Comparison of ENCODE assay signal across 18 mouse cellular contexts in the genomic region with DNA sequence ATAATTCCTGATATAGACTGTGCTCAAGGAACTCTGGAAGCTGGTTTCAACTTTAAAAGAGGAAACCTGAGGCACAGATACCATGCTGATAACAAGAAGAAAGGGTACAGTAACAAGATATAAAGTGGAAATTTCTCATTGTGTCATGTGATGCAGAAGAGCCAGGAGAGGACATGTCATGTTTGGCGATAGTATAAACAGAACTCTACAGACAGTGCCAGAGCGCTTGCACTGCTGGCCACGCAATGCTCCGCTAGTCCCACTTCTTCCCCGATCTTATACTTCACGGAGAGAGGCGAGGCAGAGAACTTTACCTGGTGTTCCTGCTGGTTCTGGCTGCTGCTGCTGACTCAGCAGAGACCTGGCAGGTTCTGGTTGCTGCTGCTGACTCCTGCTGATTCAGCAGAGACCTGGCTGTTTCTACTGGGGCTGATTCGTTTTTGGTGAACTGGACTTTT. TPM values are rescaled to one million over a fixed set of nuclear protein-coding genes. Genes with fewer than 3 reads are reported as not detected.
DNase-seq lines count a peak whose midpoint lies in the region; ATAC-seq and TF ChIP-seq lines count a peak whose summit lies in the region.
"Had no signal": no experiment of that assay in that cellular context is flagged by ENCODE, and none has a peak within 500 bp of the region (broad histone marks: within the 10 kb centered on the region; RNA-seq: fewer than 3 reads in every experiment).

No protein-coding gene starts in this region.

- H3K27me3 ChIP-seq in liver, adult 2 months (ENCODE audit: control insufficient read depth, insufficient read depth, low read length): no peaks in the 10 kb centered on the region
- no peaks in the 10 kb centered on the region for H3K27me3 ChIP-seq in liver, postnatal 0 days (ENCODE audit: insufficient read depth, low read length)
- no peaks in the 10 kb centered on the region for H3K27me3 ChIP-seq in intestine, postnatal 0 days (replicated peaks; ENCODE audit: control insufficient read depth, insufficient read depth, low read length)
- no peaks in the 10 kb centered on the region for H3K27me3 ChIP-seq in forebrain, embryonic 11.5 days (ENCODE audit: control insufficient read depth, insufficient read depth, low read length)
- H3K27me3 ChIP-seq: heart, embryonic 12.5 days; midbrain, embryonic 13.5 days had no signal

- no peak overlapping the region for H3K4me2 ChIP-seq in liver, postnatal 0 days (ENCODE audit: low read depth, low read length)
- H3K4me2 ChIP-seq in intestine, postnatal 0 days (replicated peaks; ENCODE audit: low read depth): peak overlapping the region; percentile 41
- H3K4me2 ChIP-seq in forebrain, embryonic 11.5 days (ENCODE audit: low read depth, low read length, severe bottlenecking): no peak overlapping the region
- H3K4me2 ChIP-seq: heart, embryonic 12.5 days; midbrain, embryonic 13.5 days had no signal

- WGBS in liver, adult 2 months: 12% methylated on average over 8 of the region's 8 CpGs
- 78% methylated on average over 8 of the region's 8 CpGs for WGBS in liver, postnatal 0 days (ENCODE audit: insufficient replicate concordance)
- WGBS in intestine, postnatal 0 days: 43% methylated on average over 8 of the region's 8 CpGs
- 95% methylated on average over 8 of the region's 8 CpGs for WGBS in forebrain, embryonic 11.5 days

- no peak for TF ChIP-seq EP300 in liver, postnatal 0 days (IDR thresholded peaks at IDR 0.05; ENCODE audit: low read depth)

- no peak for TF ChIP-seq CTCF in liver, adult 2 months (IDR thresholded peaks at IDR 0.05; ENCODE audit: low read depth, low read length)
- no peak for TF ChIP-seq CTCF in liver, postnatal 0 days (IDR thresholded peaks at IDR 0.05; ENCODE audit: low read depth)
- no peak for TF ChIP-seq CTCF in intestine, postnatal 0 days (IDR thresholded peaks at IDR 0.05; ENCODE audit: low read depth)

- ATAC-seq in liver, postnatal 0 days: no peak
- 0 out of 2 replicates have a peak, but pooled peaks have one; percentile 28 for ATAC-seq in intestine, postnatal 0 days
- ATAC-seq in forebrain, embryonic 11.5 days (replicated peaks; ENCODE audit: low FRiP score): no peak
- no peak for ATAC-seq in erythroid progenitor cell, adult 5-6 weeks (replicated peaks; ENCODE audit: low FRiP score, poor library complexity, severe bottlenecking)
- ATAC-seq: forebrain, postnatal 0 days; midbrain, embryonic 13.5 days had no signal

- peaks cover 21% of the 10 kb centered on the region for H3K4me1 ChIP-seq in liver, adult 2 months (ENCODE audit: control insufficient read depth, insufficient read depth, low read length)
- peaks cover 4% of the 10 kb centered on the region; the same call in 1 of the 2 replicates for H3K4me1 ChIP-seq in liver, postnatal 0 days (ENCODE audit: insufficient read depth)
- 0 out of 2 replicates have a peak, but pooled peaks cover 3% of the 10 kb centered on the region for H3K4me1 ChIP-seq in intestine, postnatal 0 days (replicated peaks; ENCODE audit: control insufficient read depth, insufficient read depth, low read length)
- H3K4me1 ChIP-seq in forebrain, embryonic 11.5 days (replicated peaks; ENCODE audit: control insufficient read depth, insufficient read depth, low read length): no peaks in the 10 kb centered on the region

- no peaks in the 10 kb centered on the region for H3K36me3 ChIP-seq in liver, adult 2 months (ENCODE audit: control insufficient read depth, insufficient read depth, low read length)
- H3K36me3 ChIP-seq in liver, postnatal 0 days (replicated peaks; ENCODE audit: insufficient read depth, low read length): no peaks in the 10 kb centered on the region
- no peaks in the 10 kb centered on the region for H3K36me3 ChIP-seq in intestine, postnatal 0 days (ENCODE audit: control insufficient read depth, insufficient read depth)
- H3K36me3 ChIP-seq in forebrain, embryonic 11.5 days (ENCODE audit: control insufficient read depth, insufficient read depth, low read length): no peaks in the 10 kb centered on the region
- H3K36me3 ChIP-seq: heart, embryonic 12.5 days; midbrain, embryonic 13.5 days had no signal

- no peak overlapping the region for H3K4me3 ChIP-seq in liver, adult 2 months (ENCODE audit: insufficient read depth, low read depth, low read length)
- no peak overlapping the region for H3K4me3 ChIP-seq in liver, postnatal 0 days (ENCODE audit: low read depth, low read length)
- H3K4me3 ChIP-seq in intestine, postnatal 0 days (ENCODE audit: low read depth, low read length): no peak overlapping the region
- H3K4me3 ChIP-seq in forebrain, embryonic 11.5 days (ENCODE audit: low read depth, low read length): no peak overlapping the region
- H3K4me3 ChIP-seq: heart, embryonic 12.5 days; midbrain, embryonic 13.5 days had no signal

- H3K9me3 ChIP-seq in liver, postnatal 0 days (ENCODE audit: low read length): no peaks in the 10 kb centered on the region
- no peaks in the 10 kb centered on the region for H3K9me3 ChIP-seq in intestine, postnatal 0 days (ENCODE audit: control insufficient read depth)
- H3K9me3 ChIP-seq in forebrain, embryonic 11.5 days (ENCODE audit: control insufficient read depth, low read length): no peaks in the 10 kb centered on the region
- H3K9me3 ChIP-seq: heart, embryonic 12.5 days; midbrain, embryonic 13.5 days had no signal

- H3K9ac ChIP-seq in liver, adult 2 months (ENCODE audit: low read depth, low read length): no peak overlapping the region
- no peak overlapping the region for H3K9ac ChIP-seq in liver, postnatal 0 days (replicated peaks)
- no peak overlapping the region for H3K9ac ChIP-seq in intestine, postnatal 0 days (ENCODE audit: low read depth, low read length)
- no peak overlapping the region for H3K9ac ChIP-seq in forebrain, embryonic 11.5 days (ENCODE audit: low read length)
- H3K9ac ChIP-seq: forebrain, postnatal 0 days; heart, embryonic 12.5 days; liver, embryonic 14.5 days; midbrain, embryonic 13.5 days had no signal

- DNase-seq in cerebellum, adult 18-20 months: peak; percentile 38
- DNase-seq in cerebellum, adult 11-12 months: no peak
- peak; percentile 81 for DNase-seq in liver, adult 2 months (ENCODE audit: extremely low read depth, low read depth, low spot score)
- DNase-seq in liver, postnatal 0 days: no peak
- DNase-seq in Muller cell, postnatal 12 days (ENCODE audit: inconsistent ontology term): no peak
- DNase-seq in forebrain, embryonic 11.5 days (ENCODE audit: low spot score): no peak
- DNase-seq: forebrain, postnatal 0 days; gastrocnemius, postnatal 14 days; heart, postnatal 4 days; lung, postnatal 36 days; thymus, adult 2 months had no signal

- H3K79me2 ChIP-seq in liver, adult 2 months (ENCODE audit: control insufficient read depth, insufficient read depth, low read length): peaks cover 29% of the 10 kb centered on the region

- no peak overlapping the region for H3K27ac ChIP-seq in liver, adult 2 months (replicated peaks; ENCODE audit: insufficient read depth, low read depth, low read length)
- H3K27ac ChIP-seq in liver, postnatal 0 days (ENCODE audit: low read depth): no peak overlapping the region
- peak overlapping the region; percentile 35; the same call in 1 of the 2 replicates for H3K27ac ChIP-seq in intestine, postnatal 0 days (ENCODE audit: low read depth, low read length)
- H3K27ac ChIP-seq in forebrain, embryonic 11.5 days (ENCODE audit: low read depth, low read length): no peak overlapping the region
- H3K27ac ChIP-seq: liver, embryonic 14.5 days; midbrain, embryonic 13.5 days had no signal

- no peak for TF ChIP-seq POLR2A in liver, adult 2 months (IDR thresholded peaks at IDR 0.05; ENCODE audit: extremely low read depth, insufficient read depth, low read length)

RNA-seq across cellular contexts. Expression of gene Clock, which starts 15.3 kb away (rescaled TPM):
- 14.7 and 17.6 TPM in 2 replicates for total RNA-seq in liver, adult 2 months (2014; rRNA removed)
- polyA plus RNA-seq in liver, adult 2 months (2012; rRNA removed): 10.9 and 11.3 TPM in 2 replicates
- 2.3 and 3.6 TPM in 2 replicates for polyA plus RNA-seq in liver, postnatal 0 days (2015; fragmentation: Nextera tagmentation; extraction: Ambion mirVana)
- 8.2 and 10.5 TPM in 2 replicates for polyA plus RNA-seq in intestine, postnatal 0 days (2015; fragmentation: Nextera tagmentation; extraction: Ambion mirVana)
- polyA plus RNA-seq in forebrain, embryonic 11.5 days (2014; fragmentation: Nextera tagmentation; extraction: Ambion mirVana): 13.0 and 15.2 TPM in 2 replicates
- total RNA-seq in erythroid progenitor cell, adult 5-6 weeks (2015; ENCODE audit: low replicate concordance): 1.8 and 10.9 TPM in 2 replicates
- 1.0 and 1.1 TPM in 2 replicates for total RNA-seq in erythroid progenitor cell, adult 5-6 weeks (2017; ENCODE audit: low replicate concordance)

RNA-seq across cellular contexts. Expression of gene Pdcl2, which starts 41.7 kb away (rescaled TPM):
- total RNA-seq in liver, adult 2 months (2014; rRNA removed): not detected in 2 replicates
- not detected in 2 replicates for polyA plus RNA-seq in liver, adult 2 months (2012; rRNA removed)
- polyA plus RNA-seq in liver, postnatal 0 days (2015; fragmentation: Nextera tagmentation; extraction: Ambion mirVana): not detected in 2 replicates
- polyA plus RNA-seq in intestine, postnatal 0 days (2015; fragmentation: Nextera tagmentation; extraction: Ambion mirVana): not detected in 2 replicates
- polyA plus RNA-seq in forebrain, embryonic 11.5 days (2014; fragmentation: Nextera tagmentation; extraction: Ambion mirVana): not detected in 2 replicates
- total RNA-seq in erythroid progenitor cell, adult 5-6 weeks (2015; ENCODE audit: low replicate concordance): not detected in 2 replicates
- not detected in 2 replicates for total RNA-seq in erythroid progenitor cell, adult 5-6 weeks (2017; ENCODE audit: low replicate concordance)
- total RNA-seq: forebrain, postnatal 0 days; gastrocnemius, postnatal 14 days; heart, postnatal 4 days; left cerebral cortex, postnatal 36 days had no signal
- polyA plus RNA-seq: C2C12; forebrain, postnatal 0 days; heart, embryonic 12.5 days; liver, embryonic 14.5 days; midbrain, embryonic 13.5 days; thymus, adult 2 months had no signal

Comparison
In these comparisons a context has a peak if more than half of its experiments do, and no peak if none do; other contexts are left out.
1. DNase-seq: peak in cerebellum, adult 18-20 months (2 of 2) and liver, adult 2 months (single experiment); none in cerebellum, adult 11-12 months (single experiment), liver, postnatal 0 days (single experiment), Muller cell, postnatal 12 days (single experiment) and forebrain, embryonic 11.5 days (single experiment).